In the genomic region with DNA sequence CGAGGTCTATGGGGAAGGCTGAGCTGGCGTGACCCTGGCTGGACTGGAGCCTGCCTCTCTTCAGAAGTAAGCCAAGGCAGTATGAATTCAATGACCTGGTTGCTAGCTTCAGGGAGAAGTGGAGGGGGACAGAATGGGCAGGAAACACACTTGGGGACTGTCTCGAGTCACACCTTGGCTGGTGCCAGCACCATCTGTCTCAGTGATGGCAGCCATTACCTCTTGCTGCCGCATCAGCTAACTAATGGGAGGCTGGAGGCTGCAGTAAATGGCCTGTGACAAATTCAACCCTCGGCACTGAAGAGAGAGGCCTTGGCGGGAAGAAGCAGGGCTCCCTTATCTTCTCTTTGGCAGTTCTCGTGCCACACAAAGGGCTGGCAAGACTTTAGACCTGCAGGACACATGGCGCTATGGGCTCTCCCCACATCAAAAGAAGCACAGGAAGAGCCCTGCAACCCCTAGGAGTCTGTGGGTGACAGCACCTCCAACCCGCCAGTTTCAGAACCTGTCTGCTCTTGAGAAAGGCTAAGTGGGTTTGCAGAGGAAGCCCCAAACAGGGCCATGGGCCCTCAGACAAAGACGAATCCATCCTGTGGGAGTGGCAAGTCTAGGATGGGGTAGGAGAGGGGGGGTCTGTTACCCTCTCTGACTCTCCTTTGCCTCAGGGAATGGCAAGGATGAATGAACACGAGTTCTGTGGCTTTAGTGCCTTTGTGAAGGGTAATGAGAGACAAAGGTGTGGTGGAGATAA, we compare ENCODE assay signal across 9 mouse cellular contexts. TPM values are rescaled to one million over a fixed set of nuclear protein-coding genes. Genes with fewer than 3 reads are reported as not detected.
DNase-seq lines count a peak whose midpoint lies in the region.
"Had no signal": no experiment of that assay in that cellular context is flagged by ENCODE, and none has a peak within 500 bp of the region (broad histone marks: within the 10 kb centered on the region; RNA-seq: fewer than 3 reads in every experiment).

No protein-coding gene starts in this region.

- peak; percentile 2 for DNase-seq in layer of hippocampus, adult 11-12 months (ENCODE audit: low spot score)
- no peak for DNase-seq in layer of hippocampus, adult 18-20 months (ENCODE audit: low spot score in 2 of 2)
- DNase-seq in T-cell, adult 2 months (ENCODE audit: low spot score), result peak; percentile 4
- peak; percentile 94 for DNase-seq in cerebellum, adult 11-12 months
- peak; percentile 64 for DNase-seq in induced T-regulatory cell, adult 2 months (ENCODE audit: low read depth)
- no peak for DNase-seq in gastrocnemius, postnatal 36 days
- no peak for DNase-seq in frontal cortex, postnatal 25 days (ENCODE audit: low spot score in 2 of 2)
- DNase-seq: adrenal gland, adult 2 months; kidney, postnatal 10 days had no signal

- intact Hi-C loops in gastrocnemius, postnatal 36 days (cut with DNase I), result no loop called here

RNA-seq across cellular contexts. Expression of a gene that starts 14.1 kb away (rescaled TPM):
- 10 to 100 TPM; 30.3 to 30.9 TPM for total RNA-seq in layer of hippocampus, adult 18-20 months (2021)
- total RNA-seq in gastrocnemius, postnatal 36 days (2021), result 10 to 100 TPM; 19.9 to 23.2 TPM

Comparison
In these comparisons a context has a peak if more than half of its experiments do, and no peak if none do; other contexts are left out.
1. DNase-seq: peak in layer of hippocampus, adult 11-12 months (single experiment), T-cell, adult 2 months (single experiment), cerebellum, adult 11-12 months (single experiment) and induced T-regulatory cell, adult 2 months (single experiment); none in layer of hippocampus, adult 18-20 months (0 of 2), gastrocnemius, postnatal 36 days (0 of 2) and frontal cortex, postnatal 25 days (0 of 2).